Mouse (Mus musculus): ENCODE measurements at regions not wholly inside any gene's neighbourhood (a gene's known extent, or its start where the extent isn't known, plus 50 kb on each side); places are given as distances from the start of the nearest gene placed in this dataset.
A peak's percentile ranks its signal among the peaks of the same experiment; 100 is the strongest.

- Histone ChIP-seq H3K4me1 (replicated peaks; ENCODE audit: control insufficient read depth, insufficient read depth) (no peaks in the 10 kb centered on the region), H3K36me3 (ENCODE audit: control insufficient read depth, insufficient read depth, low read length) (no peaks in the 10 kb centered on the region), H3K27ac (replicated peaks) (no peak overlapping the region), H3K9ac (ENCODE audit: low read length) (no peak overlapping the region), H3K27me3 (ENCODE audit: control insufficient read depth, insufficient read depth, low read length) (no peaks in the 10 kb centered on the region), H3K4me3 (ENCODE audit: low read depth, low read length) (no peak overlapping the region), H3K4me2 (replicated peaks; ENCODE audit: low read depth) (no peak overlapping the region), H3K9me3 (ENCODE audit: control insufficient read depth, low read length) (no peaks in the 10 kb centered on the region)
- TF ChIP-seq CTCF (IDR thresholded peaks at IDR 0.05; ENCODE audit: low read depth) (no peak), EP300 (optimal IDR thresholded peaks at IDR 0.05) (no peak)
- ATAC-seq (ENCODE audit: low FRiP score, low TSS enrichment) (peak; percentile 95), DNase-seq (ENCODE audit: low spot score) (peak; percentile 16)
- WGBS: 72% methylated on average over 2 of the region's 2 CpGs
Measured at GRCm38 (mm10) chr12:12030039-12030550, 231.8 kb upstream of the Fam49a start.

- Histone ChIP-seq H3K4me1 (replicated peaks; ENCODE audit: control insufficient read depth, insufficient read depth) (no peaks in the 10 kb centered on the region), H3K9me3 (ENCODE audit: control insufficient read depth, low read length) (no peaks in the 10 kb centered on the region), H3K4me2 (replicated peaks; ENCODE audit: low read depth) (no peak overlapping the region), H3K4me3 (ENCODE audit: low read depth, low read length) (no peak overlapping the region), H3K27me3 (ENCODE audit: control insufficient read depth, insufficient read depth, low read length) (no peaks in the 10 kb centered on the region), H3K9ac (ENCODE audit: low read length) (no peak overlapping the region), H3K27ac (replicated peaks) (no peak overlapping the region), H3K36me3 (ENCODE audit: control insufficient read depth, insufficient read depth, low read length) (no peaks in the 10 kb centered on the region)
- DNase-seq (ENCODE audit: low spot score) (no peak), ATAC-seq (ENCODE audit: low FRiP score, low TSS enrichment) (no peak)
- no peak for TF ChIP-seq EP300 (optimal IDR thresholded peaks at IDR 0.05)
Measured at GRCm38 (mm10) chr12:12034521-12034920, 227.4 kb upstream of the Fam49a start.

- no peak for ATAC-seq (ENCODE audit: low FRiP score, low TSS enrichment)
- 77% methylated on average over 1 of the region's 1 CpGs for WGBS
- no peak overlapping the region for H3K9ac ChIP-seq (ENCODE audit: low read length)
Measured at GRCm38 (mm10) chr12:12039217-12039616, 222.7 kb upstream of the Fam49a start.

GRCm38 (mm10) chr12:12062215-12062614 lies 199.7 kb upstream of the Fam49a start:
- Histone ChIP-seq H3K27me3 (ENCODE audit: control insufficient read depth, insufficient read depth, low read length) (no peaks in the 10 kb centered on the region), H3K36me3 (ENCODE audit: control insufficient read depth, insufficient read depth, low read length) (no peaks in the 10 kb centered on the region), H3K9ac (ENCODE audit: low read length) (no peak overlapping the region), H3K4me2 (replicated peaks; ENCODE audit: low read depth) (no peak overlapping the region), H3K4me1 (replicated peaks; ENCODE audit: control insufficient read depth, insufficient read depth) (no peaks in the 10 kb centered on the region), H3K27ac (replicated peaks) (no peak overlapping the region), H3K4me3 (ENCODE audit: low read depth, low read length) (no peak overlapping the region), H3K9me3 (ENCODE audit: control insufficient read depth, low read length) (no peaks in the 10 kb centered on the region)
- DNase-seq (ENCODE audit: low spot score) (no peak), ATAC-seq (ENCODE audit: low FRiP score, low TSS enrichment) (peak; percentile 80)
- 66% methylated on average over 4 of the region's 4 CpGs for WGBS
- no peak for TF ChIP-seq CTCF (IDR thresholded peaks at IDR 0.05; ENCODE audit: low read depth)
- TF ChIP-seq EP300 (optimal IDR thresholded peaks at IDR 0.05): no peak

More at GRCm38 (mm10) chr12:12039217-12039616, 222.7 kb upstream of the Fam49a start:
- no peak overlapping the region for H3K4me2 ChIP-seq (replicated peaks; ENCODE audit: low read depth)
- H3K4me1 ChIP-seq (replicated peaks; ENCODE audit: control insufficient read depth, insufficient read depth): no peaks in the 10 kb centered on the region
- no peaks in the 10 kb centered on the region for H3K36me3 ChIP-seq (ENCODE audit: control insufficient read depth, insufficient read depth, low read length)
- H3K4me3 ChIP-seq (ENCODE audit: low read depth, low read length): no peak overlapping the region
- H3K27ac ChIP-seq (replicated peaks): no peak overlapping the region
- no peak for DNase-seq (ENCODE audit: low spot score)
- TF ChIP-seq CTCF (IDR thresholded peaks at IDR 0.05; ENCODE audit: low read depth): no peak
- TF ChIP-seq EP300 (optimal IDR thresholded peaks at IDR 0.05): no peak
- no peaks in the 10 kb centered on the region for H3K27me3 ChIP-seq (ENCODE audit: control insufficient read depth, insufficient read depth, low read length)
- no peaks in the 10 kb centered on the region for H3K9me3 ChIP-seq (ENCODE audit: control insufficient read depth, low read length)

GRCm38 (mm10) chr12:12063910-12064309 lies 198.0 kb upstream of the Fam49a start:
- Histone ChIP-seq H3K9ac (ENCODE audit: low read length) (no peak overlapping the region), H3K9me3 (ENCODE audit: control insufficient read depth, low read length) (no peaks in the 10 kb centered on the region), H3K27ac (replicated peaks) (no peak overlapping the region), H3K4me2 (replicated peaks; ENCODE audit: low read depth) (no peak overlapping the region), H3K4me1 (replicated peaks; ENCODE audit: control insufficient read depth, insufficient read depth) (no peaks in the 10 kb centered on the region), H3K4me3 (ENCODE audit: low read depth, low read length) (no peak overlapping the region), H3K27me3 (ENCODE audit: control insufficient read depth, insufficient read depth, low read length) (no peaks in the 10 kb centered on the region), H3K36me3 (ENCODE audit: control insufficient read depth, insufficient read depth, low read length) (no peaks in the 10 kb centered on the region)
- DNase-seq (ENCODE audit: low spot score) (no peak), ATAC-seq (ENCODE audit: low FRiP score, low TSS enrichment) (no peak)
- TF ChIP-seq EP300 (optimal IDR thresholded peaks at IDR 0.05) (no peak), CTCF (IDR thresholded peaks at IDR 0.05; ENCODE audit: low read depth) (no peak)
- WGBS: 54% methylated on average over 1 of the region's 1 CpGs

GRCm38 (mm10) chr12:12064395-12064794 lies 197.5 kb upstream of the Fam49a start:
- H3K4me1 ChIP-seq (replicated peaks; ENCODE audit: control insufficient read depth, insufficient read depth): no peaks in the 10 kb centered on the region
- WGBS: 74% methylated on average over 4 of the region's 4 CpGs
- no peak for DNase-seq (ENCODE audit: low spot score)
- H3K9me3 ChIP-seq (ENCODE audit: control insufficient read depth, low read length): no peaks in the 10 kb centered on the region
- H3K4me3 ChIP-seq (ENCODE audit: low read depth, low read length): no peak overlapping the region
- H3K4me2 ChIP-seq (replicated peaks; ENCODE audit: low read depth): no peak overlapping the region
- H3K27me3 ChIP-seq (ENCODE audit: control insufficient read depth, insufficient read depth, low read length): no peaks in the 10 kb centered on the region
- no peak for ATAC-seq (ENCODE audit: low FRiP score, low TSS enrichment)
- TF ChIP-seq EP300 (optimal IDR thresholded peaks at IDR 0.05): no peak
- TF ChIP-seq CTCF (IDR thresholded peaks at IDR 0.05; ENCODE audit: low read depth): no peak
- no peak overlapping the region for H3K9ac ChIP-seq (ENCODE audit: low read length)
- no peak overlapping the region for H3K27ac ChIP-seq (replicated peaks)
- no peaks in the 10 kb centered on the region for H3K36me3 ChIP-seq (ENCODE audit: control insufficient read depth, insufficient read depth, low read length)
